Mouse (Mus musculus) liver, embryonic 12.5 days (tissue): Measurements from ENCODE around the gene Adamts14. TPM values are rescaled to one million over a fixed set of nuclear protein-coding genes. Genes with fewer than 3 reads are reported as not detected.

Source experiments
- ATAC-seq: fragments of 200-750 bp; cut with Nextera tagmentation; 2 replicates; pipeline ENCODE4 v1.8.0; 2017; ENCODE audit warnings: moderate number of reproducible peaks, mild to moderate bottlenecking, moderate library complexity
- H3K27ac ChIP-seq: fragments of 300-500 bp; sonication (generic); 2 replicates; pipeline ENCODE4 v1.5.1; 2016; ENCODE audit warnings: mild to moderate bottlenecking
- H3K27me3 ChIP-seq: fragments of 300-500 bp; sonication (generic); replicated peaks from 2 replicates; pipeline ENCODE4 v1.6.1; 2016; ENCODE audit warnings: mild to moderate bottlenecking, moderate library complexity
- H3K36me3 ChIP-seq: fragments of 300-500 bp; sonication (generic); 2 replicates; pipeline ENCODE4 v1.6.1; 2016; ENCODE audit warnings: mild to moderate bottlenecking, moderate library complexity
- H3K4me1 ChIP-seq: fragments of 300-500 bp; sonication (generic); 2 replicates; pipeline ENCODE4 v1.6.1; 2016
- H3K4me2 ChIP-seq: fragments of 300-500 bp; sonication (generic); 2 replicates; pipeline ENCODE4 v1.6.1; 2016; ENCODE audit warnings: mild to moderate bottlenecking, moderate library complexity
- H3K4me3 ChIP-seq: fragments of 300-500 bp; sonication (generic); 2 replicates; pipeline ENCODE4 v1.5.1; 2016; ENCODE audit warnings: mild to moderate bottlenecking, moderate library complexity
- H3K9ac ChIP-seq: fragments of 300-500 bp; sonication (generic); 2 replicates; pipeline ENCODE4 v1.6.1; 2016; ENCODE audit warnings: mild to moderate bottlenecking, moderate library complexity
- H3K9me3 ChIP-seq: fragments of 300-500 bp; sonication (generic); replicated peaks from 2 replicates; pipeline ENCODE4 v1.6.1; 2016; ENCODE audit warnings: mild to moderate bottlenecking, moderate library complexity
- WGBS: fragments of 180-500 bp; shearing (Covaris S2); methylation state at CpG from one replicate; pipeline ENCODE4 v1.1.7; 2016; ENCODE audit not compliant: insufficient replicate concordance; 5-methylcytosine and 5-hydroxymethylcytosine counted together
- polyA plus RNA-seq: library from polyadenylated mRNA; unstranded; fragments of >200 nt; fragmentation: Nextera tagmentation; extraction: Ambion mirVana; gene quantifications from 2 replicates; pipeline ENCODE4 v1.2.1, GENCODE M21; 2016

The Adamts14 gene
- 0.27 and 0.38 TPM in 2 replicates for polyA plus RNA-seq

GRCm38 (mm10) chr10:61273081-61273843 lies at the start of gene Adamts14:
Gene Adamts14, minus strand, starts transcription at chr10:61273438.
- Histone ChIP-seq H3K36me3 (no peaks in the 10 kb centered on the region), H3K27ac (no peak within 1 kb of the TSS), H3K9ac (no peak within 1 kb of the TSS), H3K4me1 (peaks cover 5% of the 10 kb centered on the region; the same call in 1 of the 2 replicates), H3K4me3 (peak within 1 kb of the TSS; percentile 50), H3K27me3 (peaks cover 61% of the 10 kb centered on the region), H3K9me3 (no peaks in the 10 kb centered on the region), H3K4me2 (peak within 1 kb of the TSS; percentile 66)
- ATAC-seq: peak; percentile 24
- 2% methylated on average over 69 of the region's 75 CpGs for whole genome bisulfite sequencing

- Histone ChIP-seq H3K4me3 (no peak overlapping the region), H3K4me1 (peaks cover 10% of the 10 kb centered on the region), H3K27ac (no peak overlapping the region), H3K9ac (no peak overlapping the region), H3K9me3 (no peaks in the 10 kb centered on the region), H3K4me2 (no peak overlapping the region), H3K27me3 (no peaks in the 10 kb centered on the region), H3K36me3 (peaks cover 38% of the 10 kb centered on the region)
- no peak for ATAC-seq
- 65% methylated on average over 3 of the region's 3 CpGs for WGBS
Observed at GRCm38 (mm10) chr10:61318527-61318926, 45.3 kb upstream of the Adamts14 start.

- H3K36me3 ChIP-seq: peaks cover 12% of the 10 kb centered on the region
- ATAC-seq: no peak
- H3K4me1 ChIP-seq: peaks cover 21% of the 10 kb centered on the region
- H3K4me3 ChIP-seq: no peak overlapping the region
- H3K4me2 ChIP-seq: no peak overlapping the region
- no peak overlapping the region for H3K9ac ChIP-seq
- no peaks in the 10 kb centered on the region for H3K9me3 ChIP-seq
- H3K27me3 ChIP-seq: no peaks in the 10 kb centered on the region; the same call in 1 of the 2 replicates
- no peak overlapping the region for H3K27ac ChIP-seq
- WGBS: 63% methylated on average over 9 of the region's 9 CpGs
Observed at GRCm38 (mm10) chr10:61315324-61315880, 42.2 kb upstream of the Adamts14 start.

GRCm38 (mm10) chr10:61313750-61314149 lies 40.5 kb upstream of the Adamts14 start:
- Histone ChIP-seq H3K4me2 (no peak overlapping the region), H3K27me3 (no peaks in the 10 kb centered on the region; the same call in 1 of the 2 replicates), H3K9ac (no peak overlapping the region), H3K9me3 (no peaks in the 10 kb centered on the region), H3K27ac (no peak overlapping the region), H3K4me1 (peaks cover 21% of the 10 kb centered on the region), H3K36me3 (0 out of 2 replicates have a peak, but pooled peaks cover 4% of the 10 kb centered on the region), H3K4me3 (no peak overlapping the region)
- 27% methylated on average over 7 of the region's 7 CpGs for WGBS
- ATAC-seq: no peak

- Histone ChIP-seq H3K4me3 (no peak overlapping the region), H3K36me3 (no peaks in the 10 kb centered on the region), H3K4me2 (no peak overlapping the region; the same call in 1 of the 2 replicates), H3K4me1 (peaks cover 21% of the 10 kb centered on the region), H3K9me3 (no peaks in the 10 kb centered on the region), H3K27me3 (no peaks in the 10 kb centered on the region; the same call in 1 of the 2 replicates), H3K9ac (no peak overlapping the region), H3K27ac (peak overlapping the region; percentile 45; the same call in 1 of the 2 replicates)
- 41% methylated on average over 7 of the region's 7 CpGs for WGBS
- ATAC-seq: peak; percentile 66
Observed at GRCm38 (mm10) chr10:61312754-61313153, 39.5 kb upstream of the Adamts14 start.

- 71% methylated on average over 6 of the region's 6 CpGs for WGBS
Observed at GRCm38 (mm10) chr10:61312159-61312558, 38.9 kb upstream of the Adamts14 start.

GRCm38 (mm10) chr10:61308706-61309320 lies 35.6 kb upstream of the Adamts14 start:
- WGBS: 55% methylated on average over 12 of the region's 12 CpGs
- ATAC-seq: no peak
- H3K4me1 ChIP-seq: peaks cover 14% of the 10 kb centered on the region; the same call in 1 of the 2 replicates
- no peak overlapping the region for H3K4me2 ChIP-seq
- no peaks in the 10 kb centered on the region for H3K9me3 ChIP-seq
- no peak overlapping the region for H3K4me3 ChIP-seq
- H3K27ac ChIP-seq: no peak overlapping the region
- no peaks in the 10 kb centered on the region for H3K36me3 ChIP-seq
- no peaks in the 10 kb centered on the region; the same call in 1 of the 2 replicates for H3K27me3 ChIP-seq
- H3K9ac ChIP-seq: no peak overlapping the region

More at GRCm38 (mm10) chr10:61312159-61312558, 38.9 kb upstream of the Adamts14 start:
- ATAC-seq: no peak
- H3K36me3 ChIP-seq: no peaks in the 10 kb centered on the region
- H3K27me3 ChIP-seq: no peaks in the 10 kb centered on the region; the same call in 1 of the 2 replicates
- H3K9me3 ChIP-seq: no peaks in the 10 kb centered on the region
- H3K27ac ChIP-seq: peak overlapping the region; percentile 45; the same call in 1 of the 2 replicates
- H3K4me3 ChIP-seq: no peak overlapping the region
- no peak overlapping the region; the same call in 1 of the 2 replicates for H3K4me2 ChIP-seq
- peaks cover 21% of the 10 kb centered on the region for H3K4me1 ChIP-seq
- no peak overlapping the region for H3K9ac ChIP-seq

GRCm38 (mm10) chr10:61305928-61306590 lies 32.8 kb upstream of the Adamts14 start:
- H3K9me3 ChIP-seq: no peaks in the 10 kb centered on the region
- WGBS: 41% methylated on average over 13 of the region's 13 CpGs
- H3K27me3 ChIP-seq: no peaks in the 10 kb centered on the region; the same call in 1 of the 2 replicates
- no peak overlapping the region for H3K4me2 ChIP-seq
- no peaks in the 10 kb centered on the region for H3K4me1 ChIP-seq
- H3K36me3 ChIP-seq: no peaks in the 10 kb centered on the region
- H3K27ac ChIP-seq: no peak overlapping the region
- no peak overlapping the region for H3K4me3 ChIP-seq
- ATAC-seq: no peak
- no peak overlapping the region for H3K9ac ChIP-seq

- H3K27ac ChIP-seq: no peak overlapping the region
- H3K4me2 ChIP-seq: no peak overlapping the region
- H3K4me3 ChIP-seq: no peak overlapping the region
- H3K36me3 ChIP-seq: no peaks in the 10 kb centered on the region
- 70% methylated on average over 6 of the region's 6 CpGs for WGBS
- H3K9ac ChIP-seq: no peak overlapping the region
- no peak for ATAC-seq
- H3K27me3 ChIP-seq: no peaks in the 10 kb centered on the region
- no peaks in the 10 kb centered on the region for H3K9me3 ChIP-seq
- H3K4me1 ChIP-seq: no peaks in the 10 kb centered on the region
Observed at GRCm38 (mm10) chr10:61304046-61304445, 30.8 kb upstream of the Adamts14 start.

- no peak for ATAC-seq
- no peak overlapping the region for H3K9ac ChIP-seq
- no peaks in the 10 kb centered on the region for H3K27me3 ChIP-seq
- no peaks in the 10 kb centered on the region for H3K36me3 ChIP-seq
- WGBS: 33% methylated on average over 3 of the region's 3 CpGs
- H3K27ac ChIP-seq: no peak overlapping the region
- no peak overlapping the region for H3K4me3 ChIP-seq
- no peak overlapping the region for H3K4me2 ChIP-seq
- no peaks in the 10 kb centered on the region for H3K9me3 ChIP-seq
- no peaks in the 10 kb centered on the region for H3K4me1 ChIP-seq
Observed at GRCm38 (mm10) chr10:61300996-61301395, 27.8 kb upstream of the Adamts14 start.

GRCm38 (mm10) chr10:61297477-61297876 lies 24.2 kb upstream of the Adamts14 start, which contains the start of gene Prf1:
Gene Prf1, plus strand, starts transcription at chr10:61297833.
- H3K4me1 ChIP-seq: no peaks in the 10 kb centered on the region
- no peak within 1 kb of the TSS for H3K4me3 ChIP-seq
- H3K9me3 ChIP-seq: no peaks in the 10 kb centered on the region
- no peak within 1 kb of the TSS for H3K27ac ChIP-seq
- ATAC-seq: no peak
- no peaks in the 10 kb centered on the region for H3K36me3 ChIP-seq
- H3K4me2 ChIP-seq: no peak within 1 kb of the TSS
- H3K9ac ChIP-seq: no peak within 1 kb of the TSS
- 30% methylated on average over 7 of the region's 7 CpGs for WGBS
- H3K27me3 ChIP-seq: no peaks in the 10 kb centered on the region
